Mouse (Mus musculus) frontal cortex, postnatal 25 days (tissue): ENCODE data around the gene Sdhb.

Source experiments
- DNase-seq, 2 experiments: peaks; one replicate each; pipeline ENCODE4 v3.0.0; 2022; ENCODE audit warnings: low spot score in 2 of 2

Sdhb gene

DNA sequence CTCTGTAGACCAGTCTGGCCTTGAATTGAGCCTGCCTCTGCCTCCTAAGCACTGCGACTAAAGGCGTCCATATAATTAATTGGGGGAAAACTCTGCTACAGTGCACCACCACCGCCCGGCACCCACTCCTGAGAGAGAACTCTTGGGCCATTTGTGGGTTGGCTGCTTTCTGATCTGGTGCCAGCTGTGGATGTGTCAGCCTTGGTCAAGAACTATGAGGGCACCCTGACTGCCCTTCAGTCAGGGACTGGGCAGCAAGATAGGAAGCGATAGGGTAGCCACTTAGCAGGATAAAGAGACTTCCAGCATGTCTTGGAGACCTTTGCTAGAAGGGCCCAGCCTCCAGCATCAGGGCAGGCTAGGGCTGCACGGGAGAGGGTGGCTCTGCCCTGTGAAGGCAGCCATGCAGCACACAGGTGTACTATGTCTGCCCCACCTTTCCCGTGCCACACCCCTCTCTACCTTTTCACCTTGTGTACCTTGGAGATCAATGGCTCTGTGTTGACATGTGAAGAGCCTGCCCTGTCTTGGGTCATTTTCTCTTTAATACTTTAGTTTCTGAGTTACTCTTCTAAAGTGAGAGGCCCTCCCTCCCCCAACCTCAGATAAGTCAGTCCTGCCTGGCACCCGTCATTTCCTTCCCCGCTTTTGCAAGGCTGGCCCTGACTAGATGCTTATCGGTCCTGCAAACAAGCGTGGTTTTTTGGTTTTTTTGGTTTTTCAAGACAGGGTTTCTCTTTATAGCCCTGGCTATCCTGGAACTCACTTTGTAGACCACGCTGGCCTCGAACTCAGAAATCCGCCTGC, 17.1 kb downstream of the Sdhb start:
- DNase-seq = no peak

DNA sequence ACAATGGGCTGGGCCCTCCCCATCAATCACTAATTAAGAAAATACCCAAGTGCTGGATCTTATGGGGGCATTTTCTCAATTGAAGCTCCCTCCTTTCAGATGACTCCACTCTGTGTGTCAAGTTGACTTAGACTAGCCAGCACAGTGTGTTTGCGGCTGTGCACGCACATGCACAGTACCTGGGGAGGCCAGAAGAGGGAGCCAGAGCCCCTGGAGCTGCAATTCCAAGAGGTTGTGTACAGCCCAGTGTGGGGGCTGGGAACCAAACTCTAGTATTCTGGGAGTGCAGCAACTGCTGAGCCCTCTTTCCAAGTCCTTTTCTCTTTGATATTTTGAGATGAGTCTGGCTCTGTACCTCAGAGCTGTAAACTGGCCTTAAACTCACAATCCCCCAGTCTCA, 20.6 kb downstream of the Sdhb start:
- DNase-seq = no peak

DNA sequence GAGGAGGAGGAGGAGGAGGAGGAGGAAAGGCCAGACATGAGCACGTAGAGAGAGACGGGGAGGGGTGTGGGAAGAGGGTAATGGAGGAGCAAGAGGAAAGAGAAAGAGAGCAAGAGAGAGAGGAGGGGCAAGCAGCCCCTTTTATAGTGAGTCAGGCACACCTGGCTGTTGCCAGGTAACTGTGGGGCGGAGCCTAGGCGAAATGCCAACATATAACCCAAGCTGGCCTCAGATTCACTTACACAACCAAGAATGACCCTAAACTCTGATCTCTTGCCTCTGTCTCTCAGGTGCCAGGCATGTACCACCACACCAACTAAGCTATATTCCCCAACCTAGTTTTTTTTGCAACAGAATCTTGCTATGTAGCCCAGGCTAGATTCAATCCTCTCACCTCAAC, 21.8 kb downstream of the Sdhb start:
- no peak for DNase-seq

DNA sequence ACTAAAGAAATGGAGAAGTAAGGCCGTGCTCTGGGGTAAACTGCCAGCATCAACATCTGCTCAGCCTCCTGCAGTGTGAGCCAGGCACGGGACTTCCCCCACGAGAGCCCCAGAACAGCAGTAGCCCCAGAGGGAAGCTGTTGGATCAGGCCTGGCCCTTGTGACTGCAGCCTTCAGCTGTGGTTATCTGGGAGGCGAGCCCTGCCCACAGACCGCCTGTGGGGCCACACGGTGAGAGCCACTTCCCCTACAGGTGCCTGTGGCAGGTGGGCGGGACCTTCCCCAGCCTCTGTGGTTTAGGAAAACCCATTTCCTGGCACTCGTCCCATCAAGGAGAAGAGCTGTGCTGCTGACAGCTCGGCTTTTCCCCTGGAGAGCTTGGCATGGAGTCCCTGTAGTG, 22.4 kb downstream of the Sdhb start:
- no peak for DNase-seq

DNA sequence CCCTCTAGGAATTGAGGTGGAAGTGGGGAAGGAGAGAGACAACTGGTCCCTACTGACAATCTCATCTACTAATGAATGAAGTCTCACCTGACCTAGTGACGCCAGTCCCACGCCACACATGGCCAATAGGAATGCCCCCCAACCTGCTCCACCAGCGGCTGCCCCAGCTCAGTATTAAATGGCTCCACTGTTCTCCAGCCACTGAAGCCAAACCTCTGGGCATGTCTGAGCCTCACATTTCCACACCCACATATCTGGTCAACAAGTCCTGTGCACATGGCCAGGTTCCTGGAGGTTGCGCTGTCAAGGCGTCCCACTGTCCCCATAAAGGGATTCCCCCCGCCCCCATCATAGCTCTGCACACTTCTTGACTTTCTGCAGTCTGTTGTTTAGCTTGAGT, 23.5 kb downstream of the Sdhb start:
- DNase-seq = no peak

DNA sequence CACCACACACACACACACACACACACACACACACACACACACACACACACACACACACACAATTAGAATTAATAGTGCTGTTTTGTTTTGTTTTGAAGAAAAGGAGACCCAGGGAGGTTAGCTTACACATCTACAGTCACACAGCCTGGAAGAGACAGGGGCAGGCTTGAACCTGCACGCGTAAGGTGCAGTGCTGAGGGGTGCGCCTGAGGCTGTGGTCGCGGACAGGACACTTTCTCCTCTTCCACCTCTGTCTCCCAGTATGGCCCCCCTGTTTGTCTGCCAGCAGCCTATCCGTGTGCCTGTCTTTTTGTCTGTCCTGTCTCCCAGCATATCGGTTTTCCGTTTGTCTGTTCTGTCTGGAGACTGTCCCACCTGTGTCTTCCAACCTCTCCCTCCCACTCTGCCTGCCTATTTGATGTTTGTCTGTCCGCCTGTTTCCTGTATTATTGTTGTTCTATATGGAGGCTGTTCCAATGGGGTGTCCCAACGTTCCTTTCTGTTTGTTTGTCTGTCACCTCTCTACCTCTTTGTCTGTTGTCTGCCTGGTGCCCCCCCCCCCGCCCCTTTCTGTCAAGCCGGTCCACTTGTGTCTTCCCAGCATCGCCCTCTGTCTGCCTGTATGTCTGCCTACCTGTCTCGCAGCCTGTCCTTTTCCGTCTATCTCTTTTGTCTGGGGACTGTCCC, 25.2 kb downstream of the Sdhb start:
- DNase-seq = no peak

DNA sequence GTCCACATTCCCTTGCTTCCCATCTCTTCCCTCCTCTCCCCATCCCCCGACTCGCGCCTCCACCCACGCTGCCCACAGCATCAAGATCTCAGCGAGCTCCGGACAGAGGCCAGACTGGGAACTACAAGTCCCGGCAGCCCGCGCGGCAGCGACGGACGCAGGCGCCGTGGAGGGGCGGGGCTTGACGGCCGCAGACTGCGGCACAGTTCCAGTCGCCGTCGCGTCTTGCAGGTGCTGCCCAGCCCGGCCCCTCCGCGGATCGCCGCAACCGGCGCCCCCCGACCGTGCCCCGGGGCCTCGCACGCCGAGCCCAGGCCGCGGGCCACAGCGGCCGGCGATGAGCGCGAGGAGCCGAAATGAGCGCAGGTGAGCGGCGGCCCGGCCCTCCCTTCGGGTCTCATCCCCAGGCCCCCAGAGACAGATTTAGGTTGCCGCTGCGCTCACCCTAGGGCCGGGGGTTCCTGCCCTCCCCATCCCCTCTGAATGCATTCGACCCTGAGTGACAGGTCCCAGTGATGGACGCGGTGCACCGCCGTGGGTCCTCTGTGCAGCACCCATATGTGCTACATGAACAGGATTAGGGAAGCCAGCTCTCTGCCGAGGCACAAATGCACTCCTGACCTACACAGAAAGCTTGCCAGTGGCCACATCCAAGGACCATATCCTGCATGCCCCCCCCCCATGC, 25.9 kb downstream of the Sdhb start, which contains the start of gene Atp13a2:
Gene Atp13a2 (plus strand): TSS at position 163 of the 685 bp plus-strand sequence.
- peak; percentile 85 to 88 for DNase-seq

DNA sequence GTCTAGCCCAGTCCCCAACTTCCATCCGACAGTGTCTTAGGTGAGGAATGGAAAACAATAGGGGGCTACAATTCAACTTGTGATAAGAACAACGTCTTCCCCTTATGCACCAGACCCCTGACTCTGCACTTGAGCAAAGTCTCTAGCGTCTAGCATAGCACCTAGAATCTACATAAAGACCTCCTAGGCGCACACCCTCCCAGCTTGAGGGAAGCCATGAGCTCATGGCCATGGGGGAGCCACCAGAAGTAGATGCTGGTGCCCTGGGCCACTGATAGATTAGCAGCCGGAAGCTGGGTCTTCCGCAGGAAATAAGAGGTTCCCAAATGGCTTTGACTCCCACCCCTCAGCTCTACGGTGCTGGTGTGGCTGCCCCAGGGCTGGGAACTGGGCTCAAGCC, 26.5 kb downstream of the Sdhb start:
- DNase-seq = no peak

DNA sequence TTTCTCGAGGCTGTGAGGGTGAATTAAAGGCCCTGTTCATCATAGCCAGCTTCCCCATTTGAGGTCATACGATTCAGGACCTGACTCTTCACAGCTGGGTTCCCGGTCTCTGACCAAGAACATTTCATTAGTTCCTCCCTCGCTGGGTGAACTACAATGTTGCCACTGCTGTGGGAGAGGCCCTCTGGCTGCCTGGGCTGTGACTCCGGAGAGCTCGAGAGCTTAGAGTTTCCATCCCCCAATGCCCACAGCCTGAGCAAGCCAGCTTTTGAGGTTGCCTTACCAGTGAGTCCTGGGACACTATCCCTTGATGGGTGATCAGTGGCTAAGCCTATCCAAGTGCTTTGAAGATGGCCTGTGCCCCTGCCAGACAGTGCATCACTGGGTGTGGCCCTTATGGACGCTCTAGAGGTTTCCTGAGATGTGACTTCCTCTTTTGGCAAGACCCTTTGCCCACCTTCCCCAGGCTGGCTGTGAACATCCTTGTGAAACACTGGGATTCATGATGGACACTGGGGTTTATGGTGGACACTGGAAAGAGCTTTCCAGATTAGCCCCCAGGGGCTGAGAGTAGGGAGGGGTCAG, 27.8 kb downstream of the Sdhb start:
- DNase-seq = no peak

DNA sequence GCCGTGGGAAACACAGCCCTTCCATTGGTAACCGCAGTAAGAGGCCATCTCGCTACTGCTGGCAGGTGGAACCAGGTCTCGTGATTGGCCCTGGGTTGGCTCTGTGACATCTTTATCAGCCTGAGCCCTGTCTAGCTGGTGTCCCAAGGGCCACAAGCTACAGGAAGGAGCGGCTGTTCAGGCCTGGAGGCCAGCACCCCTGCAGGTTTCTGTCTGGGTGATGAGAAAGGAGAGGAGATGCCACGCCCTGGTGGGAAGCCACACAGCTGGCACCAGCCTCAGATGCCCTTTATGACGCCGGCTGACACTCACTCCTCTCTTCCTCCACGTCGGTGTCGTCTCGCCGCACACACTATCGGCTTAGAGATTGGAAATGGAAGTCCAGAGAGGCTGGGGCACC, 28.4 kb downstream of the Sdhb start:
- DNase-seq = no peak

DNA sequence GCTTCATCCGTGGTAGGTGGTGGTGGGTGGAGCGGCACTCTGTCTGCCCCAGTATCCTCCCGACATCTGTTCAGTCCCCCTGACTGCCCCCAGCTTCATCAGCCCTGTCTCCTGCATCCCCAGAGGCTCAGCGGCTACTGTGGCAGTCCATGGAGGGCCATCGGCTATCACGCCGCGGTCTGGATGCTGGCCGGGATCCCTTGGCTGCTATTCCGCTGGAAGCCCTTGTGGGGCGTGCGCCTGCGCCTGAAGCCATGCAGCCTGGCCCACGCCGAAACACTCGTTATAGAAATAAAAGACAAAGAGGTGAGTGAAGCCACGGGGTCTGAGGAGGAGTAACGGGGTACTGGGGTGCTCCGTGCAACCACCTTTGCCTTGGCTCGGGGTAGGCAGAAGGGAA, 31.2 kb downstream of the Sdhb start:
- DNase-seq = no peak

DNA sequence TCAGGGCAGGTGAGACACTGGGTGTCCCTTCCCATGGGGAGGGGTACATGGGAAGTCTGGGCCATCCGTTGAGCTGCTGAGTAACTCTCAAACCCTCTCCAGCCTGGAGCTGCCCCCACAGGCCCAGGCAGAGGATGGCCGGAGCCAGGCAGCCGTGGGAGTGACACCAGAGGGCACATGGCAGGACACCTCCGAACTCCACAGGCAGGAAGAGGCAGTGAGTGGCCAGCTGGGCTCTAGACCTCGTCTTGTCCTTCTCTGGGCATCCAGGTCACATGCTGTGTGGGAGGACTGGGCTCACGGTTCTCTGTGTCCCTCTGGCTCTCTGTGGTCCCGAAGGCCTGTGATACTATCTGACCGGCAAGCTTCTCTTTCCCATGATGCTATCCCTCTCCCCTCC, 32.8 kb downstream of the Sdhb start:
- no peak for DNase-seq

DNA sequence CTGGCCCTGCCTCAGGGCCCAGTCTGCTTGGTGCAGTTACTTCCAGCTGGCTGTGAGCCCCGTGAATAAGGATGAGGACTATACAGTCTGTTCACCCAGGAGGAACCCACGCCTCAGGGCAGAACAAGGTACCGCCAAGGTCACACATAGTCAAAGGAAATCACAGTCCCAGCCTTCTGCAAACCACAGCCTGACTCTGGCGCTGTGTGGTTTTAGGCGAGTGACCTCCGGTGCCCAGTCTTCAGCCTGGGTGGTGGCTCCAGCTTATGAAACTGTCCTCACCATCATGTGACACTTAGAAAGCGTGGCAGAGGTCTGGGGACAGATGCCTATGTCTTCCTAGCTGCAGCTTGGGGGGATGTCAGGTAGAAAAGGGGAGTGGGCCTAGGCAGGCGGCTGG, 34.8 kb downstream of the Sdhb start:
- DNase-seq = no peak

DNA sequence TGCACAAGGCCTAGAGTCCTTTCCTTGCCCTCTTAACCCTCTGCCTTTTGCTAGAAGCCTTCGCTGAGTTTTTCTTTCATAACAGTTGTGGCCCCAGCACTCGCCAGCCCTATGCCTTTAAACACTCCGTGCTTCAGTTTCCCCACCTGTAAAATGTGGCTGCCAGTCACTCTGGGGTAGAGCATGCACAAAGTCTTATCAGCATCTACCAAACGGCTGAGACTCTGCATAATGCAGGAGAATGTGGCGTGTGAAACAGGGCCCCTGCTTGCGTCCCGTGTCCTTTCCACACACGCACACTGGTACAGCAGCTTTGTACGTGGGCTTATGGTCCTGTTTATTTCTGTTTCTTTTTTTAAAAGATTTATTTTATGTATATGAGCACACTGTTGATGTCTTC, 35.8 kb downstream of the Sdhb start:
- DNase-seq = no peak

DNA sequence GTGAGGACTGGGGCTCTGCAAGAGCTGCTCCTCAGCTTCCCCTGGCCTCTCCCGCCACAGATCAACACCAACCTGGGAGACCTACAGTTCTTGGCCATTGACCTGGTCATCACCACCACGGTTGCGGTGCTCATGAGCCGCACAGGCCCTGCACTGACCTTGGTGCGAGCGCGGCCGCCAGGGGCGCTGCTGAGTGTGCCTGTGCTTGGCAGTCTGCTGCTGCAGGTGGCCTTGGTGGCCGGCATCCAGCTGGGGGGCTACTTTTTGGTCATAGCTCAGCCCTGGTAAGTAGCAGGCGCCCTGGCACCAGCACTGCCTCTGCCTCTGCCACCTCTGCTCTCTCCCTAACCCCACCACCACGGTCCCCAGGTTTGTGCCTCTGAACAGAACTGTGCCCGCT, 45.0 kb downstream of the Sdhb start:
- no peak for DNase-seq

DNA sequence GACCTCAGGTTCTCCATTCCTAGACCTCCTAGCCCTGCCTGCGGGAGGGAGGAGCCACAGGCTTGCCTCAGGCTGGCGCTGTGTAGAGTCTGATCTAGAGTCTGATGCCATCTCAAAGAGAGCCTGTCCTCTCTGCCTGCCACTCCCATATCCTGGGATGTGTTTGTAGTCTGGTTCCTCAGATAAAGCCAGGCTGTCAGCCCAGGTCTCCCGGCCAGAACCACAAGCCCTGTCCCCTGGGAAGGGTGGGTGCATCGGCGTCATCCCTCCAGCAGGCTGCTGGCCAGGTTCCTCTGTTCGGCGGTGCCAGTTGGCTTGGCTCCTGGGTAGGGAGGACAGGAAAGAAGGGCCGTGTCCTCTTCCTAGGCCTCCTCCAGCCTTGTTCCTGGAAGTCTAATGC, 47.0 kb downstream of the Sdhb start:
- DNase-seq = no peak

DNA sequence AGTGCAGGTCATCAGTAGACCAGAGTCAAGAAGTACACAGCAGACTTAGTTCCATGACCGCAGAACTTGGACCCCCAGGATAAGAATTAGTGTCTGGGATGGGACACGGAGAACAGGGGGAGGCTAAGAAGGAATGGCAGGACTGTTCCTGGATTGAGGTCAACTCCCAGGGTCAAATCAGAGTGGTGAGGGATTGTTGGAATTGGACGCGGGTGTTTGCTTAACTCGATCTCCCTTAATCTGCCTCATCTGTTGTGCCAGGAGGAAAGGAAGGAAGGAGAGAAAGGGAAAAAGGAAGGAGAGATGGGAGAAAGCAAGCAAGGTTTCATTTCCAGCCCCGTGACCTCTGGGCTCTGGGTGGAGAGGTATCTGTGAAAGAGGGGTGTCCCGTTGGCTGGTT, 49.1 kb downstream of the Sdhb start, which contains the start of gene Mfap2:
Gene Mfap2 (plus strand): TSS at position 301 of the 400 bp plus-strand sequence.
- DNase-seq = no peak

DNA sequence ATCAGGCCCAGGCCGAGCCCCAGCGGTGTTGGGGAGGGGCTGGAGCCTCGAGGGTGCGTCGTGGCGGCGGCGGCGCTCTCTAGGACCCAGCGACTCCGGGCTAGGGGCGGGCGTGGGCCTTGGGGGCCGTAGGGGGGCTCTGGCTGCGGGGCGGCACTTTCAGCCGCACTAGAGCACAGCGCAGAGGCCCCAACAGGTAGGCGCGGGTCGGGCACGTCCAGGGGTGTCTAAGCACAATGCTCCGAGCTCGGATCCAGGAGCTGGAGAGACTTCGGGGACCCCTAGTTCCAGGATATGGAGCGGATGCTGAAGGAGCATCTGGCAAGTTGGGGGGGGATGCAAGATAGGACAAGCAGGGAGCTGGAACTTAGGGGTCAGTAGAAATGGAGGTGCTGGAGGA, 49.5 kb downstream of the Sdhb start:
- DNase-seq = no peak

DNA sequence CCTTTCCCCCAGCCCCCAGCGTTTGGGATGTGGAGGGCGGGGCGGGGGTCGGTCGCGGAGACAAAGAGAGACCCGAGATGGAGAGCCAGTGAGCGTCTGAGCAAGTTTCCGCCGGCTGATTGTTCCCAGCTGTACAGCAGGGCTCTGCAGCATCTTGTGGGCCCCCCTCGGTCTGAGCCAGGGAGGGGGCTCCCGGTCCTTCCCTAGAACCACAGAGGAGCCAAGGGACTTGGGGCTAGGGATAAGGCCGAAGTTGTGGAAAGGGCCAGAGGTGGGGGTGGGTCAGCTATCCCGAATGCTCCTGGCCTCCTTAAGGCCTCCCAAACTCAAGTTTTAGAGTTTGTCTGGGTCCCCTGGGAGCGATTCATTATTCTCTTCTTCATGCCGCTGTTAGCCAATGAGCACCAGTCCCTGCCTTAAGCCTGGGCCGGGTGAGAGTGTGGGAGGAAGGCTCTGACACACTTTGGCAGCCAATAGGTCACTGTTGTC, 50.0 kb downstream of the Sdhb start:
- DNase-seq = no peak

DNA sequence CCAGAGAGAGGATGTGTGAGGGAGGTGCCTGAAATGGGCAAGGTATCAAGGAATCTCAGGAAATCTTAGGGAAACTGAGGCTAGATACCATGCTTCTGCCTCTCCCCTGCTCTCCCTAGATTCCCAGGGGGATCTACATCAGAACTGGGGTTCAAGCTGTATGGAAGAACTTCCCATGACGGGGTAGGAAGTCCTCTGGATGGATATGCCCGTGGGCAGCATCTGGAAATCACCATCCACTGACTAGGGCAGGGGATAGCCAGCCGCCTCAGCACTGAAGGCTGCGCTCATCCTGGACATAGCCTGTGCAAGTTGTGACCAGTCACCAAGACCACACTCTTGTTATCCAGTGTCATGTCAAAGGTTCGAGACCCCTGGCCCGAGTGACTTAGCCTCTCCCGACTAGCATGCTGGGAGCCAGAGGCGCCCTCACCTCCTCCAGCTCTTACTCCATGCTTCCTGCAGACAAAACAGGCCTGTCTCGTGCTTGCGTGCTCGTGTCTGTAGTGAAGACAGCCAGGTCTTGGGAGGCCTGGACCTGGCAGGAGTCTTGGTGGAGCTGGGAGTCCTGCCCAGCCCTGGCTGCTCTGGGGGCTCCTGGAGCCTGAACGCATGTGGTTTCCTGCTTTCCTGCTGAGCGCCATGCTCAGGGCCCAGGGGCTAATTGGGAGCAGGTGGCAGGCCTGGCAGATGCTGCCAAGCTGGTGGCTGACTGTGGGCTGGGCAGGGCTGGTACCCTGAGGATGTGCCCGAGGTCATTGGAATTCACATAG, 50.7 kb downstream of the Sdhb start:
- no peak for DNase-seq

DNA sequence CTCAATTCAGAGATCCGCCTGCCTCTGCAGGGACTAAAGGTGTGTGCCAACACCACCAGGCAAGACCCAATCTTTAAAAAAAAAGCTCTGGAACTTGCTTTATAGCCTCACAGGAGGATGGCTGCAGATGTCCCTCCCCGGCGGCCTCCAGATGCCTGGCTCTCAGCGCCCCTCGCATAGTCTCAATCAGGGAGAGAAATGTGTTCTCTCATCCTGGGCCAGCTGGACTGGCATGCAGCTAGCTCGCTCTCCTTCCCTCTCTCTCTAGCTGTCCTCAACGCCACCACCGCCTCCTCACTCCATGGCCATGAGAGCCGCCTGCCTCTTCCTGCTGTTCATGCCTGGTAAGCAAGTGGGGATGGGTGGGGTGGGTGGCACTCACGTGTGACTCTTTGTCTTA, 51.6 kb downstream of the Sdhb start:
- no peak for DNase-seq
